Mouse (Mus musculus): ENCODE data around the gene Spata18.

DNA sequence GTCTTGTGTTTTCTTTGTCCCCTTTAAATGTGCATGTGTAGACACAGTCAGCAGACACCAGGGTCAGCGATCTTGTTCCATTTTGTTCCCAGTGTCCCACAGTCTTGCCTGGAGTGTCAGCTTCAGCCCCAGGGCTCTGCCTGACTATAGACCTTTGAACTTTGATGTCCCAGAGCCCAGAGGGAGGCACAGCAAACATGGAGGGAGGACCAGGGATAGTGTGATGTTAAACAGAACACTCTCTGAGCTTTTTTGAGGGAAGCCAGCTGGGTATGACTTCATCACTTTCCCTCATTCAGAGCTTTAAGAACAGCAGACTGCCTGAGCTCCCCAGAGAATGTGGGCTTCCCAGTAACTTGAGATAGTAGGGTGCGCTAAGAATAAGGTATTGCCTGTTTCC, 39.0 kb downstream of the Spata18 start:
- TF ChIP-seq GATA1 (IDR thresholded peaks at IDR 0.05; ENCODE audit: low read length) (no peak), TAL1 (IDR thresholded peaks at IDR 0.05; ENCODE audit: low read length) (no peak)
